Mouse (Mus musculus): Measurements from ENCODE around the gene Zmiz1.

The Zmiz1 gene

GRCm38 (mm10) chr14:25665314-25665970 lies 206.5 kb downstream of the Zmiz1 start:
- DNase-seq (ENCODE audit: extremely low read depth, insufficient read length, low spot score): no peak

- no peak for DNase-seq (ENCODE audit: extremely low read depth, insufficient read length, low spot score)
Measured at GRCm38 (mm10) chr14:25666668-25667376, 207.8 kb downstream of the Zmiz1 start.

GRCm38 (mm10) chr14:25667587-25667986 lies 208.6 kb downstream of the Zmiz1 start:
- DNase-seq (ENCODE audit: extremely low read depth, insufficient read length, low spot score): no peak

- DNase-seq (ENCODE audit: extremely low read depth, insufficient read length, low spot score): no peak
Measured at GRCm38 (mm10) chr14:25679625-25680024, 220.6 kb downstream of the Zmiz1 start.

GRCm38 (mm10) chr14:25682020-25682419 lies 223.0 kb downstream of the Zmiz1 start:
- DNase-seq (ENCODE audit: extremely low read depth, insufficient read length, low spot score): peak; percentile 69

- no peak for DNase-seq (ENCODE audit: extremely low read depth, insufficient read length, low spot score)
Measured at GRCm38 (mm10) chr14:25686216-25686945, 227.4 kb downstream of the Zmiz1 start.

GRCm38 (mm10) chr14:25686983-25687901 lies 228.3 kb downstream of the Zmiz1 start:
- DNase-seq (ENCODE audit: extremely low read depth, insufficient read length, low spot score): no peak

GRCm38 (mm10) chr14:25693271-25693887 lies 234.4 kb downstream of the Zmiz1 start:
- DNase-seq (ENCODE audit: extremely low read depth, insufficient read length, low spot score): no peak

GRCm38 (mm10) chr14:25693888-25694568 lies 235.0 kb downstream of the Zmiz1 start, which contains the start of gene Ppif:
Ppif (plus strand) TSS chr14:25694154.
- DNase-seq (ENCODE audit: extremely low read depth, insufficient read length, low spot score): peak; percentile 93

GRCm38 (mm10) chr14:25694569-25694897 lies 235.5 kb downstream of the Zmiz1 start:
- no peak for DNase-seq (ENCODE audit: extremely low read depth, insufficient read length, low spot score)

GRCm38 (mm10) chr14:25695059-25695458 lies 236.1 kb downstream of the Zmiz1 start:
- no peak for DNase-seq (ENCODE audit: extremely low read depth, insufficient read length, low spot score)

GRCm38 (mm10) chr14:25696356-25696755 lies 237.4 kb downstream of the Zmiz1 start:
- no peak for DNase-seq (ENCODE audit: extremely low read depth, insufficient read length, low spot score)

GRCm38 (mm10) chr14:25701986-25702385 lies 243.0 kb downstream of the Zmiz1 start:
- DNase-seq (ENCODE audit: extremely low read depth, insufficient read length, low spot score): no peak

- DNase-seq (ENCODE audit: extremely low read depth, insufficient read length, low spot score): peak; percentile 65
Measured at GRCm38 (mm10) chr14:25707691-25708181, 248.8 kb downstream of the Zmiz1 start.

- DNase-seq (ENCODE audit: extremely low read depth, insufficient read length, low spot score): peak; percentile 87
Measured at GRCm38 (mm10) chr14:25708451-25708850, 249.5 kb downstream of the Zmiz1 start.

GRCm38 (mm10) chr14:25708917-25709316 lies 249.9 kb downstream of the Zmiz1 start:
- no peak for DNase-seq (ENCODE audit: extremely low read depth, insufficient read length, low spot score)

GRCm38 (mm10) chr14:25710073-25710472 lies 251.1 kb downstream of the Zmiz1 start:
- DNase-seq (ENCODE audit: extremely low read depth, insufficient read length, low spot score): no peak

- no peak for DNase-seq (ENCODE audit: extremely low read depth, insufficient read length, low spot score)
Measured at GRCm38 (mm10) chr14:25710681-25711080, 251.7 kb downstream of the Zmiz1 start.

- DNase-seq (ENCODE audit: extremely low read depth, insufficient read length, low spot score): no peak
Measured at GRCm38 (mm10) chr14:25711177-25711576, 252.2 kb downstream of the Zmiz1 start.
